Mouse (Mus musculus) kidney, adult 18-20 months (tissue): ENCODE results near the gene Lyrm7.

Experiments
- DNase-seq: peaks from one replicate; pipeline ENCODE4 v3.0.0; 2021

Lyrm7 gene

DNA sequence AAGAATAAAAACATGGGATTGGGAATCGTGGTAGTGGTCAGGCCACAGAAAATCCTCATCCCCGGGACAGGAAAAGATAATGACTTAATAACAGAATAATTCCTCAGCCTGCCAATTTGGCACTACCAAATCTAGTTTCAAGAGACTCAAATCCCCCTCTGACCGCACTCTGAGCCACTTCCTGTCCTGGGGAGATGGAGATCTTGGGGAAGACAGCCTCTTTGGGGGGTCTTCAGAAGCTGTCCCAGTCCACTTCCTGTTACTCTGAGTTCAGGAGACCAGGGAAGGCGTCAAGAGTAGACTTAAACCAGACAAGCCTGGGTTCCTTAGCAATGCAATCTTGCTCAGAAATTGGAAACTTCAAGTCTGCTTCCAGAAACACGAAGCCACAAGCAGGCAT lies 15.8 kb downstream of the Lyrm7 start:
- no peak for DNase-seq

DNA sequence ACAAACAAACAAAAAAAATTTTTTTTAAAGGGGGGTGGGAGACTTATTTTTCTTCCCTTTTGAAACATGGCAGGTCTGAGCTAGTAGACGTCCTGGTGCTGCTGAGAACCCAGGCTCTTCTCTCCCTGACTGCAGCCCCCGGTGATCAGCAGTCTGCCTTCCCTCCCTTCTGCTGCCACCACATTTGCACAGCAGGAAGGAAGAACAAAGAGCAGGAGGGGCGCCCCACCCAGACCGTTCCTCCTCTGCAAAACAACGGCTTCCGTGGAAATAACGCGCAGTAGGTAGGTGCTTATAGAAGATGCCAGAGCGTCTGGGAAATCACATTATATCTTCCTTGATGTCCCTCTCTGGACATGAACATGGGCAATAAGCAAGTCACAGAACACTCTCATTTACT lies 16.3 kb downstream of the Lyrm7 start:
- DNase-seq: no peak

DNA sequence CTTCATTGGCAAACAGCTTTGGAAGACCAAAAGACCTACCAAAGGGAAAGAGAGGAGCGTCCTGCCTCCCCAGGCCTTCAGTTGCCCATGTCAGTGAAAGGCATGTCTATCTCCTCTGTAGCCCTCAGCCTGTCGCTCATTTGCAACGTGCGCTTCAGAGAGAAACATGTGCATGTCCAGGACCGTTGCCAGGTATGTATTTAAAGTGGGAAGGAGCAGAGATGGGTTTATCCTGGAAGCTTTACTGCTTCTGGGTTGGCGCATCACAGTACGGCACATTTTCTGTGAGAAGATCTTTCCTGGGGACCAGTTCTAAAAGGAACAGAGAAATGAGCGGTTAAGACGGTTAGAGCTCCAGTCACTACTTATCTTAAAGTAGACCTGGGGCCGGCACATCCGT lies 19.8 kb downstream of the Lyrm7 start:
- no peak for DNase-seq

DNA sequence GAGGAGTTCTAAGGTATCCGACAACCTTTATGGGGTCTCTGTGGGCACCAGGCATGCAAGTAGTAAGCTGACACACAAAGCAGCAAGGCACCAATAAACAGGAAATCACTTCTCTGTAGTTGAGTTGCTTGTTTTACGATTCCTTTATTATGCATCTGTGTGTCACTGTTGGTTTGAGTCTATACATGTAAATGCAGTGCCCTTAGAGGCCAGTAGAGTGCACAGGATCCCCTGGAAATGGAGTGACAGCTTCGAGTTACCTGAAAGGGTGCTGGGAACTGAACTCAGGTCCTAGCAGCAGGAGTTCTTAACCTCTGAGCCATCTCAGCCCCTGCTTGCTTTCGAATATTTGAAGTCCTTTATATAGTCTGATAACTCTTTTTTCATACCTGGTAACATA lies 21.0 kb downstream of the Lyrm7 start:
- DNase-seq: no peak

DNA sequence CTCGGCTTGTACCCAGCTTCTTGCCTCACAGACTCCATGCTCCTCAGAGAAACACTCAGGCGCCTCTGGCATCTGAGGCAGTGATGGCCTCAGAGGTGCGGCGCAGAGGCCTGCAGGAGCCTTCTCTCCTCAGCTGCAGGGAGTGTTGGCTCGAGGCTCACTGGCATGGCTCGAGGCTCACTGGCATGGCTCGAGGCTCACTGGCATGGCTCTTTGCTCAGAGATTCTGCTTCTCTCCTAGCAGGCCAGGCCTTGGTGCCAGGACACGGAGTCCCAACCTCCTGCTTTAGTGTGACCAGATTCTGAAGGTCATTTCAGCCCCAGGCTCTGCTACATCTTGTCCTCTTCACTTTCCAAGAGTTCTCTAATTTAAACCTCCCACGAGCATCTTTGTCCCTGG lies 24.6 kb downstream of the Lyrm7 start:
- peak; percentile 8 for DNase-seq

DNA sequence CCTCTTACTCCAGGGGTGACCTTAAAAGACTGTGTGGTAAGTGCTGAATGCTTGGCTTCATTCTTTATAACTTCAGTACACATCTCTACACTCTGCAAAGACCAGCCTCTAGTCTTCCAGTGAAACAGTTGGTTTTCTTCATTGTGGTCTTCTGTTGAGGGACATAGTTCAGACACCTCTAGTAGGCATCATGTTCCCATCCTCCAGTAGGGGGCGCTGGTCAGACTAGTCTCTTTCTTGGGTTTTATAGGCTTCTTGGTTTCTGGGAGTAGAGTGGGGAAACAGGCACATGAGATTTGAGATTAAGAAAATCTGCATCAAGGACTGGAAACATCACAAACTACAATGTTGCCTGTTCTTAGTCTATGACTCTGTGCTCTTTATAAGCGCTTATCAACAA lies 26.1 kb downstream of the Lyrm7 start:
- no peak for DNase-seq

DNA sequence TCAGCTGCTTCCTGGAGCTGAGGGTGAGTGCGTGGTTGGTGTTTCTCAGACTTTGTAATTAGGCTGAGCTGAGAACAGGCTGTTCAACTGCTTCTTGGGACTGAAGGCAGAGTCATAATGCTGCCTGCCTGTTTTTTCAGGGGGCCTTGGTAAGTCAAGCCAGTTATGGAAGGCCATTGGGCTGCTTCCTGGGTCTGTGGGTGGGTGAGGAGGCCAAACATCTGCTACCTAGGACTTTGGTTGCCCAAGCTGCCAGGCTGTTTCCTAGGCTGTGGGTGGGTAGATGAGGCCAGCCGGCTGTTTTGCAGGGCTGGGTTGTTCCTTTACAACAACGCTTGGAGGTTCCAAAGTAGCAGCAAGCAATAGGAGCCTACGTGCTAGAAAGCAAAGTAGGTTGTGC lies 26.9 kb downstream of the Lyrm7 start:
- DNase-seq: no peak

DNA sequence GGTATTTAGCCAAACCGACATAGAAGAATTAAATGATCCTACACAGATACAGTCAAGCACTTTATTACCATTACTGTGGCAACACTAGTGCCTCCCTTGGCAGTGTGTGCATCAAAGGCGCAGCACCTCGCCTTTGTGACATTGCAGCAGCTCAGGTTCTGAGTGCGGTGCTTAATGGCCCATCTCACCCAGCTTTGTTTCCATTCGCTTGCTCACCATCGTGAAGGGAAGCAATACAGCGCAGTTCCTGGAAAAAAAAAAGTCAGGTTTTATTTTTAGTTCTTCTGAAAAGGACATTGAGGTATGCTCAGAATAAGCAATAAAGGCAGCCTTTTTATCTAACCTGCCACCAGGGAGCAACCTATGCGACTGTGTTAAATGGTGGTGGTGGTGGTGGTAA lies 33.9 kb downstream of the Lyrm7 start:
- no peak for DNase-seq

DNA sequence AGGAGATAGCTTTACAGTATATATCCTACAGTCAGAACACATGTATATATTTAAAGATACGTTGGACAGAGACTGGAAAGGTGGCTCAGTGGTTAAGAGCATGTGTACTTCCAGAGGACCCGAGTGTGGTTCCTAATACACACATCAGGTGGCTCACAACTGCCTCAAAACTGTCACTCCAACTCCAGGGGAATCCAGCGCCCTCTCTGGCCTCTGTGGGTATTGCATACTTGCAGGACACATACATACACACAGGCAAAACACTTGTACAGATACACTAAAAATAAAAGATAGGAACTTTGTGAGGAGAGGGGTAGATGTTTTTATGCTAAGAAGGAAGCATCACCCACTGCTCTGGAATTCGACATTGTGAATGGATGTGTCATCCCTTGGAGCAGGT lies 34.9 kb downstream of the Lyrm7 start:
- DNase-seq: no peak

DNA sequence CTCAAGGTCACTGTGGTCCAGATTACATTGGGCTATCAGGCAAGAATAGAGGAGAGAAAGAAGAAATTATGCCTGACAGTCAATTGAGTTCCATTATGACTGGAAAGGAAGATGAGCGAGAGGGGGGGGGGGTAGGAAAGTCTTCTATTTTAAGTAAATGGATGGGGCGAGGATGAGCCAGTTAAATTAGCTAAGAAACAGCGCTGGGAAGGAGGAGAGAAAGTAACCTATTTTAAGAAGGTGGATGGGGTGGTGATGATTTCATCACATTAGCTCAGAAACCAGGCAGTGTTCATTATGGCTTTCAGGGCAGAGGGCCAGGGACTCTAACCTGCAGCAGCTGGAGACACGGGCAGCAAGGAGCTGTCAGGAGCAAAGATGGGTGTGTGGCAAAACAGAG lies 37.2 kb downstream of the Lyrm7 start:
- no peak for DNase-seq

DNA sequence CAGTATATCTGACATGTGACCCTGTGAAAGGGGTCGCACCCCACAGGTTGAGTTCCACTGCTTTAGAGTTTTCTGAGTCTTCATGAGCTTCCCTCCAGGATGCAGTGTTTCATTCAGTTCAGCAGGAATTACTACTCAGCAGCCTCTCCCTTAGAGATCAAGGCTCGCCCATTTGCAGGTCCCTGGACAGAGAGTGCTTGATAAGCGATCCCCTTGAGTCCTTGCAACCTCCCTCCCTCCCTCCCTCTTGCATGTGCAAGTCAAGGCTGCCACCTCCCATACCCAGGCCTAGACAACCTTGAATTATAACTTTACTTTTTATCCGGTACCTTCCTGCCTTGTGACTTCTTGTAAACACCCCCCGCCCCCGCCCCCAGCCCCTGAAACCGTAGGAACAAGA lies 41.2 kb downstream of the Lyrm7 start:
- DNase-seq: no peak

DNA sequence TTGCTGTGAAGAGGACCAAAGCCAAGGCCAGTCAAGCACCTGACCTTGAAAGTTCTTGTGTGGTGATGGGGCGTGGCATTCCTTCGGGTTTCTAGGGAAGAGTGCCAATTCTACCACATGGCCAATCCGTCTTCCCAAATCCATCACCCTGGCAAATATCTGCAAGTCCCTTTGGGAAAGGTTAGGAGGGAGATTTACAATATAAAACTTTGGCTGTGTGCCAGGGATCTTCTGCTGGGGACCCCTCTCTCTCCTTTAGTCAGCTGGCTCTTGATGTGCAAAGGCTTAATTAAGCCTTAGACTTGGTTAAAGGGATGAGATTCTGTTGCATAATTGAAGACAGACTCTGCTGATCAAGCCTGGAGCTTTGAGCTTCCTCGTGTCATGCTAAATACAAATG lies 43.3 kb downstream of the Lyrm7 start:
- DNase-seq: no peak

DNA sequence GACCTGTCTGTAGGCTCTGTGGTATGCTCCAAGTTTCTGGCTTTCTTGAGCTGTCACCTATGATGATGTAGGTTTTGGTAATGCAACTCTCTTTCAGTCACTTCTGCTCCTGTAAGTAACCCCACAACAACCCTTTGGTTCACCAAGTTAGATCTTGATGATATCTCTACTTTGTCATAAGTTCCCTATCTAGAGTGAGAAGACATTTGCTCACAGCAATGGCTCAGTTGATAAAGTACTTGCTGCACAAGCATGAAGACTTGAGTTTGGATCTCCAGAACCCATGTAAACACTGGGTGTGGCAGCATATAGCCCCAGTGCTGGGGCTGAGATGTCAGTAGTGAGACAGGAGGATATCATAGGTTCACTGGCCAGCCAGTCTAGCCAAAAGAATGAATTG lies 45.1 kb downstream of the Lyrm7 start:
- no peak for DNase-seq

DNA sequence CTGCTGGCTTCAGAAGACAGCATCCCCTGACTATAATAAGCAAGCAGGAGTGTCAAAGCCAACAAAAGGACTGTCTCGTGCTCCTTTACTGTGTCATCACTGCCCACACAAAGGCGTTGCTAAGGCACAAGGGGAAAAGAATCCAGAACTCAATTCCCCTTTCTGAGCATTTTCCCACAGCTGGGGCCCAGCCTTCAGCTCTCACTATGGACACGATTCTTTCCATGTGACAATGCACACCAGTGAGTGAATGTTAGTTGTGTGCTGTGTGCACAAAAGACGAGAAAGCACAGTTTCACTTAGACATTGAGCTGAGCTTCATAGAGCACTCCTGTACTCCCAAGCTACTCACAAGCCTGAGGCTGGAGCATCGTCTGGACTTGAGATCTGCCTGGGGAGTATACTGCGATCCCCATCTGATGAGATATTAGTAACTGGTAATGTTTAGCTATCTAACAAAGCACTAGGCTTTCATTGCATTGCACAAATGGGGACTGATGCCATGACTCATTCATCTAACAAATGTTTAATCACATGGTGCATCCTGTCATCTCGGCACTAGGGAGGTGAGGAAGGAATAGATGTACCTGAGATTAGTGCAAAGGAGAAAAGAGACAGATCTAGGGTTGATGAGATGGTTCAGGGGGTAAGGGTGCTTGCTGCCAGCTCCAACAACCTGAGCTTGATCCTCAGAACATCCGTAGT lies 47.8 kb downstream of the Lyrm7 start:
- no peak for DNase-seq

DNA sequence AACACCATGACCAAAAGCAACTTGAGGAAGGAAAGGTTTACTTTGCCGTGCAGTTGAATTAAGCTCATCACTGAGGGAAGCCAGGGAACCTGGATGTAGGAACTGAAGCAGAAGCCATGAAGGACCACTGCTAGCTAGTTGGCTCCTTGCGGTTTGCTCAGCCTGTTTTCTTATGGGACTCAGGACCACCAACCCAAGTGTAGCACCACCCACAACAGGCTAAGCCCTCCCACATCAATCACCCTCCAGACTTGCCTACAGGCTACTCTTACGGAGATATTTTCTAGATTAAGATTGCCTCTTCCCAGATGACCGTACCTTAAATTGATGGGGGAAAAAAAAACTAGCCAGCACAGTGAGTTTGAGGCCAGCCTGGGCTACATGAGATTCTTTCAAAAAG lies 48.4 kb downstream of the Lyrm7 start:
- DNase-seq: no peak

DNA sequence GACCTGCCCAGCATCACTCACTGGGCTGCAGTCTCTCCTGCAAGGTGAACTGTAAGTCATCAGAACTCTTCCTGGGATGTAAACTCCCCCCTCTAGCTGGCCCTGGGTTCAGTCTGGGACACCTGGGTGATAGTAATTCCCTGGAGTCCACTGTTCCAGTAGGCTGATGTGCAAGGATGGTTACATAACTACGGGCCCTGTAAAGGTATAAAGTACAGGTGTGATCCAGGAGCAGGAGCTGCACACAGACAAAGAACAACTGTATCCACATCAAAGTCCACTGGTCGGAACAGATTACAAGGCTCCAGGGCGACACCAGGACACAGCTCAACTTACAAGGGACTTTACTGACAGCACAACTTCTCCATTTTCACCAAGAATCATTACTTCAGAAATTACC lies 49.7 kb downstream of the Lyrm7 start:
- no peak for DNase-seq

DNA sequence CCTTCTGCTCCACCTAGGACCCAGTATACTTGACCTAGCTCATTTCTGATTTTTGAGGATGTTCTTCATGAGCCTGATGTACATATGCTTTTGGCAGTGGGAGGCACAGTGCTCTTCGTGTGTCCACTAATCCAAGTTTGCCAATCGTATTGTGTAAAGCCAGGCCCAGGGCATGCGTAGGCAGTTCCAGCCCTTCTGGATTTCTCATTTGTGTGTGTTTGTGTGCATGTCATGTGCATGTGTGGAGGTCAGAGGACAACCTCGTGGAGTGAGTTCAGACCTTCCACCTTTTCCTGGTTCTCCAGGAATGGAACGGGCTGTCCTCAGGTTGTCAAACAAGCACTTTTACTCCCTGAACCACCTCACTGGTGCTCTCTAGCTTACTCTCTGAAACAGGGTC lies 51.1 kb downstream of the Lyrm7 start:
- no peak for DNase-seq

DNA sequence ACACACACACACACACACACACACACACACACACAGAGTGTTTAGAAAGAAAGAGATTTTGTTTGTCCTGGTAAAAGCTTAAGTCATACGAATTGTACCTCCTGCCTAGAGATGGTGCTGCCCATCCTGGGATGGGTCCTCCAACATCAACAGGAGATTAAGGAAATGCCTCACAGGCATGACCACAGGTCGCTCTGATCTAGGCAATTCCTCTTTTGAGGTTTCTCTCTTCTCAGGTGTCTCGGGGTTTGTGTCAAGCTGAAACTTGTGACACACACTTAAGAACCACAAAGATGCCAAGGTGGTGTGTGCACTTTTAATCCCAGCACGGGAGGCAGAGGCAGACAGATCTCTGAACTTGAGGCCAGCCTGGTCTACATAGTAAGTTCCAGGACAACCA lies 52.5 kb downstream of the Lyrm7 start:
- DNase-seq: no peak

DNA sequence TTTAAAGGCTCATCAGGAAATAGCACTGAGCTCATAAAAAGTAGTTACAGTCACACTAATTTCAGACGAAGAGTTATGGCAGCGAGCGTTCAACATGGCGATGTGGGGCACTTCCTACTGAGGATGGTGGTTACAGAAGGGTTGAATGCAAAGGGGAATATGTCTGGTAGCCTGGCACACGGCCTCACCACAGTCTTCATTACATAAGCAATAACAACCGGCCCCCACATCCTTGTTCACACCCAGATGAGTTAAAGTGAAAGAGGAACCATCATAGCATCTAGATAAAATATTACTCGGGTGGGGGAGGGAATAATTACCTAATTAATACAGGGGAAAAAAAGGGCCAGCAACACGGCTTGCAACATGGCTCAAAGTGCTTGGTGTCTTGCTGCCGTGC lies 53.0 kb downstream of the Lyrm7 start:
- DNase-seq: no peak

DNA sequence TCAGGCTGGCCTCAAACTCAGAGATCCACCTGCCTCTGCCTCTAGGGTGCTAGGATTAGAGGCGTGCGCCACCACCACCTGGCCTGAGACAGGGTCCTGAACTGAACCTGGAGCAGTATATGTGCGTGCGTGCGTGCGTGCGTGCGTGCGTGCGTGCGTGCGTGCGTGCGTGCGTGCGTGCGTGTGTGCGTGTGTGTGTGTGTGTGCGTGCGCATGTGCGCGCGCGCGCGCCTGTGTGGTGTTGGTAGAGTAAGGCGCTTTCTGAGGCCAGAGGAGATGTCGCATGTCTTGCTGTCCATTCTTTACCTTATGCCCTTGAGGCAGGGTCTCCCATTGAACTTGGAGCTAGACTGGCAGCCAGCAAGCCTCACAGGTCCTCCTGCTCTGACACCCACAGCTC lies 53.8 kb downstream of the Lyrm7 start:
- DNase-seq: no peak

DNA sequence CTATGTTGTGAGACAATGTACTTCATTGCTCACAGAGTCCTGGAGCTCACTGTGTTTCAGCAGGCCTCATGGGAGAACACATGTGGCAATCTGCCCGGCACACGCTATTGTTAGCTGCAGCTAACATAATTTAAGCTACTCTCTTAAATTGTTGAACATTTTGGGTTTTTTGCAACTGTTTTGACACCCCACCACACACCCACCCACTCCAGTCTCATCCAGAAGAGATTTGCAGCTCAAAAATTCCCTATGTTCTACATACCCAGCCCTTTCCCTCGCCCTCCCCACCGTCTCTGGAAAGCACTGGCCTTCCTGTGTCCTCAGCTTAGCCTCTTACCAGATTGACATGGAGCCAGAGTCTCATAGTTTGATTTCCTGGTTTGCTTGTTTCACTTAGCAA lies 55.5 kb downstream of the Lyrm7 start:
- DNase-seq: peak; percentile 52

DNA sequence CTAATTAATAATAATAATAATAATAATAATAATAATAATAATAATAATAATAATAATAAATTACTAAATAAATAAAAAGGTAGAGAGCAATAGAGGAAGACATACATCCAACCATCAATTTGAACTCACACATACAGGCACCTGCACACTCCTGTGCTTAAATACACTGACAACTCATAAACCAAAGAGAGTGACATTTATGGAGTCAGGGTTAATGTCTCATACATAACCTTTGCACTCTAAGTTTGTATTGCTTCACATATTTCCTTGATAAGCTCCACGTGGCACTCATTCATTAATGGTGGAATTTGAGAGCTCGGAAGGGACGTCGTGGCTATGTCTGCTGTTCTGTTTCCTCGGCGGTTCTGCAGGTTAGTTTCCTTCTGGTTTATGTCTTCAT lies 58.1 kb downstream of the Lyrm7 start:
- DNase-seq: no peak

DNA sequence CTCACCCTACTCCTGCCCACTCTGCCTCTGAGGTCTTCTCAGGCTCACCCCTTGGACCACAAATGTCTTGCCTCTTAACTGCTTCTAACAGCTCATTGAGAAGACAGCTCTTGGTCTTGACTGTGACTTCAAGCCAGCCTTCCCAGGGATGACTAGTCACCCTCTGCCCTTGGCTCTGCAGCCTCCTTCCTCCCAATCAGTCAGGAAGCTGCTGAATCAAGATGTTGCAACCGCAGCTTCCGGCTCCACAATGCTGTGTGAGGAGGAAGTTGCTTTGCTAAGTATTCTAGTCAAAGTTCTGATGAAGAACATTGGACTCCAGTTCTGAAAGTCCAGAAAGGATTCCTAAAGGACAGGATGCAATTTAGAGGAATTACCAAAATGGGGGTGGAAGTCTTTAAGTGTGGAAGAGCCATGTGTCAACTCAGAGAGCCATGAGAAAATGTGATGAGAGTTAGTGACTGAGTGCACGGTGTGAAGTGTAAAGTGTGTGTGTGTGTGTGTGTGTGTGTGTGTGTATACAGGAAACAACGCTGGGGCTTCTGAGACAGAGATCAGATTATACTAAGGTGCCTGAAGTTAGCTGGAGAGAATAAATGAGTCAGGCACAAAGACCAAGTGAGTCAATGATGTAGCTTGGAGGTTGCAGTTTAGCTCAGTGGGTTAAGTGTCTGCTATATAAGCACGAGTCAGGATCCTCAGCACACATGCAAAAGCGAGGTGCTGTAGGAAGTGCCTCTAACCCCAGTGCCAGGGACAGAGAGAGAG lies 58.7 kb downstream of the Lyrm7 start:
- peak; percentile 23 for DNase-seq

DNA sequence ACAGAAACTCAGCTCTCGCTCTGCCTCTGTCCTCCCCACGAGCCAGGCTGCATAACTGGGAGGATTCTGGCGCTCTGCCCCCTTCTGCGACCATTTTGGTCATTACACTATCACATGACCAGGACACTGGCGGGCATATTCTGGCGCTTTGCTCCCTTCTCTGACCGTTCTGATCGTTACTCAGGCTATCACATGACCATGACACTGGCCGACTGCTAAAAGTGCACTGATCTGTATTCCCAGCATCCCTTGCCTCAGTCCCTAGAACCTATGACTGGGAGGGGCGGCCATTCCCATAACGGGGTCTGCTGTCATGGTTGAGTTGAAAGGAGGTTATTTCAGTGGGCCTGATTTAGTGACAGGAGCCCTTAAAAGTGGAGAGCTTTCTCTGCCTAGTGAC lies 64.2 kb downstream of the Lyrm7 start:
- DNase-seq: no peak

DNA sequence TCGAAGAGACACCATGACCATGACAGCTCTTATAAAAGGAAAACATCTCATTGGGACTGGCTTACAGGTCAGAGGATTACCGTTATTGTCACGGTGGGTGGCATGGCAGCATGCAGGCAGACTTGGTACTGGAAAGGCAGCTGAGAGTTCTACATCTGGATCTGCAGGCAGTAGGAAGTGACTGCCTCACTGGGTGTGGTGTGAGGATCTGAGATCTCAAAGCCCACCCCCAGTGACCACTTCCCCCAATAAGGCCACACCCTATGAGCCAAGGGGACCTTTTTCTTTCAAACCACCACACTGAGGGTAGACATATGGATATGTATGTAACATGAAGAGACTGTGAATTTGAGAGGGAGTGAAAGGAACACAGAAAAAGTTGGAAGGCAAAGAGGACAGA lies 66.0 kb downstream of the Lyrm7 start:
- no peak for DNase-seq
